Mouse (Mus musculus): ENCODE measurements around the gene Lrrc20.

GRCm38 (mm10) chr10:61563550-61563949, 87.9 kb downstream of the Lrrc20 start:
- TF ChIP-seq POLR2A (IDR thresholded peaks at IDR 0.05; ENCODE audit: low read depth, low read length) = no peak
- no peak for TF ChIP-seq CTCF (IDR thresholded peaks at IDR 0.05; ENCODE audit: extremely low read depth, insufficient read depth, insufficient read length, insufficient replicate concordance)

Measured in spleen, adult 2 months (tissue).